Mouse (Mus musculus): Measurements from ENCODE around the gene Tmem102.

DNA sequence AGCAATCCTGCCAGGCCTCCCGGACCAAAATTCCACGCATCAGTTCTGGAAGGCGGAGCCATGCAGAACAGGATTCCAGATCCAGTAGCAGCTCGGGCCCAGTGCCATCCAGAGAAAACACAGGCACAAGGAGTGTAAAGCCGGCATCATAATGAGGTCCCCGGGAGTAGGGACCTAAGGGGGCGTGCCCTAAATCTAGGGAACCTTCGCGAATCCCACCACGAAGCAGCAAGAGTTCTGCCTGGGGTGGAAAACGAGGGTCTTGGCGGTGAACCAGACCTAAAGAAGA lies 828 bp downstream of the Tmem102 start:
- TF ChIP-seq CTCF (IDR thresholded peaks at IDR 0.05) (no peak), EP300 (IDR thresholded peaks at IDR 0.05) (no peak)
